Mouse (Mus musculus) liver, embryonic 11.5 days (tissue): ENCODE results near the gene Hoxd3. TPM values are rescaled to one million over a fixed set of nuclear protein-coding genes. Genes with fewer than 3 reads are reported as not detected.

Experiments used
- ATAC-seq: fragments of 200-750 bp; cut with Nextera tagmentation; replicated peaks from 2 replicates; pipeline ENCODE4 v1.8.0; 2017; ENCODE audit warnings: moderate number of reproducible peaks, mild to moderate bottlenecking, moderate TSS enrichment, moderate library complexity; ENCODE audit not compliant: low FRiP score
- DNase-seq: peaks from one replicate; pipeline ENCODE4 v3.0.0-alpha.2; 2017; ENCODE audit warnings: low spot score
- H3K27ac ChIP-seq: fragments of 300-500 bp; sonication (generic); 2 replicates; pipeline ENCODE4 v1.5.1; 2014; ENCODE audit warnings: mild to moderate bottlenecking, low read depth, low read length, control low read depth
- H3K27me3 ChIP-seq: fragments of 300-500 bp; sonication (generic); replicated peaks from 2 replicates; pipeline ENCODE4 v1.6.1; 2014; ENCODE audit warnings: low read length, mixed read lengths; ENCODE audit not compliant: control insufficient read depth, insufficient read depth
- H3K36me3 ChIP-seq: fragments of 300-500 bp; sonication (generic); 2 replicates; pipeline ENCODE4 v1.6.1; 2014; ENCODE audit warnings: mild to moderate bottlenecking, low read length, moderate library complexity, mixed read lengths; ENCODE audit not compliant: control insufficient read depth, insufficient read depth
- H3K4me1 ChIP-seq: fragments of 300-500 bp; sonication (generic); replicated peaks from 2 replicates; pipeline ENCODE4 v1.6.1; 2014; ENCODE audit warnings: low read length, mixed read lengths; ENCODE audit not compliant: control insufficient read depth, insufficient read depth
- H3K4me2 ChIP-seq: fragments of 300-500 bp; sonication (generic); 2 replicates; pipeline ENCODE4 v1.6.1; 2014; ENCODE audit warnings: mild to moderate bottlenecking, control low read depth, moderate library complexity
- H3K4me3 ChIP-seq: fragments of 300-500 bp; sonication (generic); 2 replicates; pipeline ENCODE4 v1.5.1; 2014; ENCODE audit warnings: low read depth, low read length, control low read depth
- H3K9ac ChIP-seq: fragments of 300-500 bp; sonication (generic); 2 replicates; pipeline ENCODE4 v1.6.1; 2014; ENCODE audit warnings: low read depth, low read length, control low read depth
- H3K9me3 ChIP-seq: fragments of 300-500 bp; sonication (generic); 2 replicates; pipeline ENCODE4 v1.6.1; 2016; ENCODE audit warnings: low read length, inconsistent platforms, mixed read lengths; ENCODE audit not compliant: control insufficient read depth
- WGBS: fragments of 180-500 bp; shearing (Covaris S2); extraction: QIAGEN DNeasy Blood & Tissue Kit; methylation state at CpG from one replicate; pipeline ENCODE4 v1.1.7; 2014; 5-methylcytosine and 5-hydroxymethylcytosine counted together
- polyA plus RNA-seq: library from polyadenylated mRNA; unstranded; fragments of >200 nt; fragmentation: Nextera tagmentation; extraction: Ambion mirVana; gene quantifications from 2 replicates; pipeline ENCODE4 v1.2.1, GENCODE M21; 2014

Hoxd3 gene
- polyA plus RNA-seq, 1 experiment from 2014 or later, result 0.47 TPM

DNA sequence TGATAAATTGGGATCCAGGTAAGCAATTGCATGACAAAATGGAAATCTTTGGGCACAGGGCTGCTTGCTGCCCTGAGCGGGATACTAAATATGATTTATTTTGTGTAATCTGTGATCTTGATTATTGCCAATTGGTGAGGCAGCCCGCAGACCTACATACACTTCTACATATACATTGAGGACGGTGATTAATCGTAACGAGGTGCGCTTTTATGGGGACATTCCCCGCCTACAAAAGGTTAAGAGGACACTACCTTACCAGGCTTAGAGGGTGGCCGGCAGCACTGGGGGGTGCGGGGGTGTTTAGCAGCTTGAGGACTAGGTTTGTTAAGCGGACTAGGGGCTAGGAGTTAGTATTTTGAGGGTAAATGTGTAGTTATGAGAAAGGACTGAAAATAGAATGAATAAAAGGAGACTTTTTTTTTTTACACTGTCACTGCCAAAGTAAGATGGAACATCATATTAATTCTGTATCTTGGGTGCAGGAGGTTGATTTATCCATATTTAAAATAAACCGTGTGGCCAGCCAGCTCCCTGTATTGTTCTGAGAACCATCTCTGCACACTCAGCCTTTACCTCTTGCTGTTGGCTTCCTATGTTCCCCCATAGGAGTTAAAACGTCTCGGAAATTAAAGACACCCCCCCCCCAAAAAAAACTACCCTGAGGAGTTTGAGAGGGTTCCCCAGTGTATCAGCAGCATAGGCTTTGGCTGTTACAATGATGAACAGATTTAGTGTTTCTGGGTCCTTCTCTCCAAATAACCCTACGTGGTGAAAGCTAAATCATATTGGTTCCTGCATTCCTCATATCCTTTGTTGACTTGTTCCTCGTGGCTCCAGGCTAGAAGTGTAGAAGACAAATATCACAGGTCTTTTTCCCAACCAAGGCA lies 25.2 kb downstream of the Hoxd3 start:
- no peak for ATAC-seq
- Histone ChIP-seq H3K9me3 (no peaks in the 10 kb centered on the region), H3K27me3 (peaks cover 100% of the 10 kb centered on the region), H3K9ac (no peak overlapping the region), H3K4me2 (no peak overlapping the region; the same call in 1 of the 2 replicates), H3K27ac (no peak overlapping the region), H3K4me3 (no peak overlapping the region), H3K4me1 (no peaks in the 10 kb centered on the region; the same call in 1 of the 2 replicates), H3K36me3 (no peaks in the 10 kb centered on the region)
- no peak for DNase-seq
- 8% methylated on average over 15 of the region's 15 CpGs for WGBS

DNA sequence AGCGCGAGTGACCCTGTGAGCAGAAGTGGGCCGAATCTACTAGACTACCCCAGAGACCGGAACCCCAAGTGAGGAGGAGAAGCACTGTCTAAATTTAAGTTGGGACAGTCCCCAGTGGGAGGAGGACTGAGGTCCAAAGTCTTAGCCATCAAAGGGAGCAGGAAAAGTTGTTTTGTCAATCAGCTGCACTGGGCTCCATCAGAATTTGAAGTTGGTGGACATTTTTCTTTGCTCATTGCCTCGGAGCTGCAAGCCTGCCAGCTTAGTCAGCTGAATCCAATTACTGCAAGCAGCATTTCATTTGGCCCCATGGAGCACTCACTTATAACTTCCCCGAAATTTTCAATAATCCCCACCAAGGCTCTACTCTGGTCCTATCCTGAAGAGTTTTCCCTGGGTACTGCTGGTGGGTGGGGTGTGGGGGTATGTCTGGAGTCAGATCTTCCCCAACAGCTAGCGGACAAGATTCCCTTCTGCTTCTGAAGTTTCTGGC lies 25.9 kb downstream of the Hoxd3 start:
- H3K27ac ChIP-seq, result no peak overlapping the region
- H3K27me3 ChIP-seq, result peaks cover 100% of the 10 kb centered on the region
- WGBS, result 11% methylated on average over 7 of the region's 7 CpGs
- H3K36me3 ChIP-seq, result no peaks in the 10 kb centered on the region
- ATAC-seq (no peak), DNase-seq (no peak)
- H3K4me3 ChIP-seq, result no peak overlapping the region
- H3K4me2 ChIP-seq, result no peak overlapping the region
- H3K9me3 ChIP-seq, result no peaks in the 10 kb centered on the region
- no peak overlapping the region for H3K9ac ChIP-seq
- no peaks in the 10 kb centered on the region; the same call in 1 of the 2 replicates for H3K4me1 ChIP-seq

DNA sequence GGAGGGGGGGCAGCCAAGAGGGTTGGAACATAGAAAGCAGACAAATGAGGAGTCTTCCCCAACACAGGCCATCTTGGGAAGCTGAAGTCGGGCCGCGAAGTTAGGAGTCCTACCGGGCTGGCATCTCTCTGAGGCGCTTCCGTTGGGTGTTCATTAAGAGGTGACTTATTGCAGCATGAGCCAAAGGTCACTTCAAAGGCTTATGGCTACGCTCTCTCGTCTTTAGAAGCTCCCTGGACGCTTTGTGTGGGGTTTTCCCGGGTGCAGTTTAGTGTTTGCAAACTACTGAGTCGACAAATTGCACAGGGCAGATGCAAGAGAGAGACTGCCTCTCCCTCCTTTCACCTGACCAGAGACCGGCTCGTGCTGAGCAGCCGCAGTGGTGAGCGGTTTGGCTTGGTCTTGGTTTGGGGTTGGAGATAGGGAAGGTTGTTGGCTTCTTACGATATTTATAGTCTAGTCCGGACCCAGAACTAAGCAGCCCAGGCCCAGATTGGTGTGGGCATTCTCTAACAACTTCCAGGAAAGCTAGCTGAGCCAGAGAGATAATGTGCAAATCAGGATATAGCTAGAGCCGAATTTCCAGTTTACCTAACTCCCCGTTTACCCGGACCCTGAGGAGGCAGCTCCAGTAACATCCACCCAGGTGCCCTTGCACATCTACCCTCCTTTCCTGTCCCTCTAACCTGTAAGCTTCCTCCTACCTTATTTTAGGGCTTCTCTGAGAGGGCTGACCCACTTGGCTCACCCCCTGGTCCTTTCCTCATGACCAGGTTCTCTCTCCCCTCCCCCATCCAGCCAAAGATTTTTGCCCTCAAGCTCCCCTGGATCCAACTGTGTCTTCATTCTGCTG lies 27.1 kb downstream of the Hoxd3 start:
- Histone ChIP-seq H3K27ac (no peak overlapping the region), H3K4me3 (no peak overlapping the region), H3K4me1 (no peaks in the 10 kb centered on the region; the same call in 1 of the 2 replicates), H3K27me3 (peaks cover 98% of the 10 kb centered on the region), H3K9ac (no peak overlapping the region), H3K36me3 (no peaks in the 10 kb centered on the region), H3K4me2 (no peak overlapping the region), H3K9me3 (no peaks in the 10 kb centered on the region)
- DNase-seq (no peak), ATAC-seq (no peak)
- WGBS, result 4% methylated on average over 20 of the region's 20 CpGs

DNA sequence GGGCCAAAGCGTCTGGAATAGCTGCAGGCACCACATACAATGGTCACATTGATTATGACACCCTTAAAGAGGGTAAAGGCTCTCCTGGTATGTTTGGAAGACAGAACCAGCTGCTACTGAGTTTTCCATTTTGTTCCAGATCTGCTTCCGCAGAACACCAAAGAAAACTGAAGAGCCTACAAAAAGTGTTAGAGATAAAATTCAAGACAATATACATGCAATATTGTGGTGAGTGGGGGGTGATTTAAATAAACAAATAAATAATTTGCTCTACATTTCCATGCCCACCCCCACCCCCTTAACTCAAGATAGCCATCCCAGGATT lies 27.7 kb downstream of the Hoxd3 start:
- Histone ChIP-seq H3K9ac (no peak overlapping the region), H3K4me2 (no peak overlapping the region), H3K27ac (no peak overlapping the region), H3K27me3 (peaks cover 98% of the 10 kb centered on the region), H3K36me3 (no peaks in the 10 kb centered on the region), H3K4me3 (no peak overlapping the region), H3K4me1 (no peaks in the 10 kb centered on the region; the same call in 1 of the 2 replicates), H3K9me3 (no peaks in the 10 kb centered on the region)
- ATAC-seq (no peak), DNase-seq (no peak)
- WGBS, result 15% methylated on average over 2 of the region's 2 CpGs

DNA sequence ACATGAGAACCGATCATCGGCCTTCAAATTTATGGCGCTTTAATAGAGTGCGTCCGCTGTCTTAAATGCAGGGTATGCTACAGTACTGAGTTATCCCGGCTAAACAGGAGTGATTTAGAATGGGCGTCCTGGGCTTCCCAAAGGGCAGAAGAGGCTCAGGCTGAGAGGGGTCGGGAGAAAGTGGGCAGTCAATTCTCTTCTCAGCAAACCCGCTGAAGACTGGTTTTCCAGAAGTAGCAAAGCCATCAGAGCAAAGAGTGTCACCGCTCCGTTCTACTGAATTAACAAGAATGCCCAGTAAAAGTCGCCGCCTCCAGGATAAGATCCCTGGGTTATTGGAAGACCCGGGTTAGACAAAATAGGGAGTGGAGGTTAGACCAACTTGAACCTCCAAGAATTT lies 28.1 kb downstream of the Hoxd3 start:
- Histone ChIP-seq H3K27ac (no peak overlapping the region), H3K4me3 (no peak overlapping the region), H3K9me3 (no peaks in the 10 kb centered on the region), H3K27me3 (peaks cover 98% of the 10 kb centered on the region), H3K4me1 (no peaks in the 10 kb centered on the region; the same call in 1 of the 2 replicates), H3K9ac (no peak overlapping the region), H3K36me3 (no peaks in the 10 kb centered on the region), H3K4me2 (no peak overlapping the region)
- no peak for DNase-seq
- no peak for ATAC-seq
- 8% methylated on average over 14 of the region's 14 CpGs for WGBS

DNA sequence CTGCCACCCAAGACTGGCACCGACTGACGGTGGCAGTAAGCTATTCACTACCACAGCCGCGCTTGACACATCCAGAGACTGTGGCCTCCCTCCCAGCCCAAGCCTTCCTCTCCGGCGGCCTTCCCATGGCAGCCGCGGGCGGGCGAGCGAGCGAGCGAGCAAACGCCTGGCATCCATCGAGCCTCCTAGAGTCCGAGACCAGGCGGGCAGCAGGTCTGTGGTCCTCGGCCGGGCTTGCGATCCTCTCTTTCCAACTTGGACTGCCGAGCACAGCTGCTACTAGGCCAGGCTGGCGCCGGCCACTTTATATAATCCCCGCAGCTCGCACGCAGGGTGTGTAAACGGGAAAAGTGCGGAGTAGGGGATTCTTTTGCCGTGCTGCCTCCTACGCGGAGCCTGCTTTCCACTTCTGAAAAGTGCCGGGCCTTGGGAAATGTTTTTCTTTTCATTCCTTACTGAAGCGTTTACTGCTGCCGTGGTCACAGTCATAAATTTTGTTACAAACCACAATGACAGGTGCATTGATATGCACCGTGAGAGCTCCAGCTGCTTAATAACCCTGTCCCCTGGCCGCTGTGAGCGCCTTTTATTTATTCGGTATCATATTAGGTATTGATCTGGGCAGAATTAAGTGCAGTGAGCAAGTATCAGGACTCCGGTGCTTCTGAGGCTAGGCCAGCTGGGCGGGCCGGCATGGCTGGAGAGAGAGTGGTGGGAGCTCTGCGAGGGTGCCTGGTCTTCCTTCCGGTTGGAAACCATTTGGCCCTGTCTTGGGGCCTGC lies 28.8 kb downstream of the Hoxd3 start:
- H3K9me3 ChIP-seq, result no peaks in the 10 kb centered on the region
- no peak overlapping the region for H3K27ac ChIP-seq
- H3K4me2 ChIP-seq, result peak overlapping the region; percentile 37; the same call in 1 of the 2 replicates
- peak overlapping the region; percentile 15; the same call in 1 of the 2 replicates for H3K4me3 ChIP-seq
- no peak for ATAC-seq
- no peak overlapping the region for H3K9ac ChIP-seq
- WGBS, result 3% methylated on average over 43 of the region's 43 CpGs
- H3K4me1 ChIP-seq, result no peaks in the 10 kb centered on the region; the same call in 1 of the 2 replicates
- no peaks in the 10 kb centered on the region for H3K36me3 ChIP-seq
- H3K27me3 ChIP-seq, result peaks cover 98% of the 10 kb centered on the region
- DNase-seq, result no peak

DNA sequence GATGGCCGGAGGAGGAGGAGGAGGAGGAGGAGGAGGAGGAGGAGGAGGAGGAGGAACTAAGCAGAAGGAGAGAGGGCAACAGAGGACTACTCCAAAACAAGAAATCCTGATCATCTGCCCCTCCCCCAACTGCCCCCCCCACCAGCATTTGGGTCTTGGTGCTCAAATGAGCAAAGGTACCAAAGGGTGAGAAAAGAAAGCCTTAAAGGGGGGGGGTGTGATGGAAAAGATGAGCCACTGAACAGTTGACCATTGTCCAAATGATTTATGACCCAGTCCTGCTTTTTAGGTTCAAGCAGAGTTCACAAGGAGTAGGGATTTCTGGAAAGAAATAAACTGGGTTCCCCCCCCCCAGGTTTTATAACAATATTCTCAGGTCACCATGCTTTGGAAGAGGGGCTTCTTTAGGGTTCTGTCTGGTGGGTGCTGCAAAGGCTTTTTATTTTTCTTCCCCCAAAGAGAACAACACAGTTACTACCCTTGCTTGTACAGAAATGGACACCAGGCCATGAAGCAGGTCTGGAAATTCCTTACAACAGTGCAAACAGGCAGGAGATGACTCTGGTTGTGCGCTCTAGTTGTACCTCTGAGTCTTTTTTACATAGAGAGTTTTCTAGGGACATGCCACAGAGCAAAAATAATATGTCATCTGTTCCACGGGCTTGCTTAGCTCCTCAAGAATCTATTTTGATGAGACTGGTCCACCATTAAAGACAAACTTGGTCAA lies 29.7 kb downstream of the Hoxd3 start:
- H3K4me3 ChIP-seq, result no peak overlapping the region
- no peaks in the 10 kb centered on the region for H3K36me3 ChIP-seq
- DNase-seq (no peak), ATAC-seq (no peak)
- WGBS, result 42% methylated on average over 2 of the region's 3 CpGs
- H3K4me2 ChIP-seq, result no peak overlapping the region
- H3K27ac ChIP-seq, result no peak overlapping the region
- no peaks in the 10 kb centered on the region; the same call in 1 of the 2 replicates for H3K4me1 ChIP-seq
- no peak overlapping the region for H3K9ac ChIP-seq
- peaks cover 98% of the 10 kb centered on the region for H3K27me3 ChIP-seq
- no peaks in the 10 kb centered on the region for H3K9me3 ChIP-seq

DNA sequence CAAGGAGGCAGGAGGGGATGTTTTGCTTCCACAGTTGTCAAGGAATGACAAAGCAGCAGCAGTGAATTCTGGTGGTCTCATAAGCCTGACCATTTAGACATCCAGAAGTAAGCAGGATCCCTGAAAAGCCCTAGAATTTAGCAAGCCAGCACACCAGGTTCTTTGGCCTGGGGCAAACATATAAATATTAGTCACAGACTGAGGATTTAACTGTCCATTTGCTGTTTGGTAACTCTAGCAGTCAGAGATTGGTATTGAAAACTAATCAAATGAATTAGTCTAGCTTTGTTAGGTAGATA lies 30.2 kb downstream of the Hoxd3 start:
- Histone ChIP-seq H3K9ac (no peak overlapping the region), H3K9me3 (no peaks in the 10 kb centered on the region), H3K4me1 (no peaks in the 10 kb centered on the region; the same call in 1 of the 2 replicates), H3K36me3 (no peaks in the 10 kb centered on the region), H3K27me3 (peaks cover 98% of the 10 kb centered on the region), H3K27ac (no peak overlapping the region), H3K4me2 (no peak overlapping the region), H3K4me3 (no peak overlapping the region)
- DNase-seq (no peak), ATAC-seq (no peak)
